Mouse (Mus musculus) midbrain, embryonic 15.5 days (tissue): ENCODE measurements around the gene Kcnrg. TPM values are rescaled to one million over a fixed set of nuclear protein-coding genes. Genes with fewer than 3 reads are reported as not detected.
"Not testable (repeated sequence)": the region's sequence is repeated elsewhere in the genome, so short reads cannot be mapped to it uniquely, and the experiment has no call there.

ENCODE experiments used
- ATAC-seq: fragments of 200-750 bp; cut with Nextera tagmentation; replicated peaks from 2 replicates; pipeline ENCODE4 v1.8.0; 2017; ENCODE audit warnings: moderate TSS enrichment
- H3K27ac ChIP-seq: fragments of 300-500 bp; sonication (generic); 2 replicates; pipeline ENCODE4 v1.5.1; 2015; ENCODE audit warnings: mild to moderate bottlenecking, inconsistent platforms
- H3K27me3 ChIP-seq: fragments of 300-500 bp; sonication (generic); replicated peaks from 2 replicates; pipeline ENCODE4 v1.6.1; 2015; ENCODE audit warnings: inconsistent platforms
- H3K36me3 ChIP-seq: fragments of 300-500 bp; sonication (generic); replicated peaks from 2 replicates; pipeline ENCODE4 v1.6.1; 2015; ENCODE audit warnings: inconsistent platforms
- H3K4me1 ChIP-seq: fragments of 300-500 bp; sonication (generic); 2 replicates; pipeline ENCODE4 v1.6.1; 2015; ENCODE audit warnings: inconsistent platforms
- H3K4me2 ChIP-seq: fragments of 300-500 bp; sonication (generic); 2 replicates; pipeline ENCODE4 v1.6.1; 2015; ENCODE audit warnings: inconsistent platforms, mild to moderate bottlenecking, moderate library complexity
- H3K4me3 ChIP-seq: fragments of 300-500 bp; sonication (generic); 2 replicates; pipeline ENCODE4 v1.5.1; 2015; ENCODE audit warnings: mild to moderate bottlenecking, inconsistent platforms
- H3K9ac ChIP-seq: fragments of 300-500 bp; sonication (generic); 2 replicates; pipeline ENCODE4 v1.6.1; 2015; ENCODE audit warnings: mild to moderate bottlenecking, inconsistent platforms
- H3K9me3 ChIP-seq: fragments of 300-500 bp; sonication (generic); 2 replicates; pipeline ENCODE4 v1.6.1; 2016; ENCODE audit warnings: inconsistent platforms
- WGBS: fragments of 180-500 bp; shearing (Covaris S2); methylation state at CpG from one replicate; pipeline ENCODE4 v1.1.7; 2015; ENCODE audit warnings: mixed read lengths; 5-methylcytosine and 5-hydroxymethylcytosine counted together
- polyA plus RNA-seq: library from polyadenylated mRNA; unstranded; fragments of >200 nt; fragmentation: Nextera tagmentation; extraction: Ambion mirVana; gene quantifications from 2 replicates; pipeline ENCODE4 v1.2.1, GENCODE M21; 2015

Gene Kcnrg
- polyA plus RNA-seq, 1 experiment from 2014 or later = 3.6 TPM

- H3K4me2 ChIP-seq = peak overlapping the region; percentile 63
- H3K27ac ChIP-seq = peak overlapping the region; percentile 89
- H3K27me3 ChIP-seq = no peaks in the 10 kb centered on the region
- H3K4me3 ChIP-seq = peak overlapping the region; percentile 92
- H3K4me1 ChIP-seq = peaks cover 26% of the 10 kb centered on the region
- no peaks in the 10 kb centered on the region for H3K9me3 ChIP-seq
- WGBS = 4% methylated on average over 44 of the region's 44 CpGs
- ATAC-seq = peak; percentile 97
- H3K36me3 ChIP-seq = peaks cover under 1% of the 10 kb centered on the region; the same call in 1 of the 2 replicates
- peak overlapping the region; percentile 94 for H3K9ac ChIP-seq
Measured at GRCm38 (mm10) chr14:61599057-61599806, 8.0 kb upstream of the Kcnrg start.

DNA sequence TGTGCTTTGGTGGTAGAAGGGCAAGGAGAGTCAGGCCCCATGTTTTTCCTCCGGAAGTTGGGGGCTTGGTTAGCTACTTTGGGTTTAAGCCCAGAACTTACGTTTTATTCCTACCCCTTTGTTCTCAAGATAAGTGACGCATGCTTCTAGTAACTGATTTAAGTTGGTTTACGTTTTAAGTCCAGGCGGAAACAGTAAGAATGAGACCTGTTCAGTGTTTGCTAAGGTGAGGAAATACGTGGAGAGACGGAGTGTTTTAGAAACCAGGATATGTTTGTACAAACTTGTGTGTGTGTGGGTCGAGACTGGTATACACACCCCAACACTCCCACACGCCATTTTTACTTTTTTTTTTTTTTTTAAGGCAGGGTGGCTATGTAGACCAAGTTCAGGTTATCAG, 5.9 kb upstream of the Kcnrg start:
- ATAC-seq = no peak
- WGBS = 90% methylated on average over 9 of the region's 9 CpGs
- Histone ChIP-seq H3K9me3 (no peaks in the 10 kb centered on the region), H3K4me2 (peak overlapping the region; percentile 63), H3K36me3 (peaks cover 19% of the 10 kb centered on the region), H3K4me3 (no peak overlapping the region; the same call in 1 of the 2 replicates), H3K9ac (no peak overlapping the region), H3K27ac (no peak overlapping the region), H3K4me1 (peaks cover 26% of the 10 kb centered on the region), H3K27me3 (no peaks in the 10 kb centered on the region)

GRCm38 (mm10) chr14:61603069-61603755, 4.0 kb upstream of the Kcnrg start:
- Histone ChIP-seq H3K4me2 (no peak overlapping the region), H3K27me3 (no peaks in the 10 kb centered on the region), H3K27ac (no peak overlapping the region), H3K4me1 (peaks cover 26% of the 10 kb centered on the region), H3K36me3 (peaks cover 29% of the 10 kb centered on the region), H3K9me3 (no peaks in the 10 kb centered on the region), H3K4me3 (no peak overlapping the region), H3K9ac (no peak overlapping the region)
- WGBS = 61% methylated on average over 8 of the region's 8 CpGs
- ATAC-seq = no peak

DNA sequence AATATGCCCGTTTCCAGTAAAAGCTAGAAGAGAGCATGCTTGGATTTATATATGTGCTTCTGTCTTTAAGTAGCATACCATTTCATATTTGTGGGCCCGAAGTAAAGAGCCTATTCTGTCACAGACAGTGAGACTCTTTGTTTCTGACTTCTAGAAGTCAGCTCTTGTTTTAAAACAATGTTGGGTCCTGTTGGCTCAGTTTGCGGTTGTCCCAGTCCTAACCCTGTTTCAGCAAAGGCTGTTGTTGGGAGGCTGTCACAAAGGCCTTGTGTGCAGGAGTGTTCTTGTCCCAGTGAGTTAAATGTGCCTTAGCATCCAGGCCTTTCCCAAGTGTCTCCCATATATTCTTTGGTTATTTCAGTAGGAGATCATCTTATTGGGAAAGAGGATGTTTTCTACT, 3.2 kb upstream of the Kcnrg start:
- WGBS = 93% methylated on average over 3 of the region's 3 CpGs
- no peaks in the 10 kb centered on the region for H3K9me3 ChIP-seq

GRCm38 (mm10) chr14:61606088-61606487, 1.2 kb upstream of the Kcnrg start:
- H3K4me3 ChIP-seq, H3K4me2 ChIP-seq, ATAC-seq, H3K27ac ChIP-seq, H3K27me3 ChIP-seq, H3K9me3 ChIP-seq, H3K9ac ChIP-seq: not testable (repeated sequence)
- Histone ChIP-seq H3K36me3 (peaks cover 29% of the 10 kb centered on the region), H3K4me1 (peaks cover 16% of the 10 kb centered on the region)
- 85% methylated on average over 2 of the region's 2 CpGs for WGBS

More for the DNA sequence above, 3.2 kb upstream of the Kcnrg start:
- ATAC-seq = no peak
- peaks cover 29% of the 10 kb centered on the region for H3K36me3 ChIP-seq
- H3K27me3 ChIP-seq = no peaks in the 10 kb centered on the region
- no peak overlapping the region for H3K27ac ChIP-seq
- peaks cover 26% of the 10 kb centered on the region for H3K4me1 ChIP-seq
- no peak overlapping the region for H3K4me3 ChIP-seq
- H3K4me2 ChIP-seq = no peak overlapping the region
- no peak overlapping the region for H3K9ac ChIP-seq

DNA sequence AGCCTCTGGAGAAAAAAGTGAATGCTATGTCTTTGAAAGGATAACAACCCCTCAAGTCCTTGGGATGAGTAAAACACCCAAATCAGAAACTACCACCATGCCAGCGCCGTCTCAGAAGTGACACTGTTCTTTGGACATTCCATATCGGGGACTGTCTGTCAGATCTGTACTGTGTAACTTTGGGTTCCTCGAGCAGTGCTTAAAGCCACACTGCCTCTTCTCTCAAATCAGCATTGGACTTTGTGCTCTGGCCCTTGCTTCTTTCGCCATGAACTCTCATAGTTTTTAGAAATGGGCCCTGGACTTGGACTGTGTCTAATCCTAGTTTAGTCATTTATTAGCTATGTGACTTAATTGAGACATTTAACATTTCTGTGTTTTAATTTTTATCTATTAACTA, 4.5 kb downstream of the Kcnrg start:
- no peaks in the 10 kb centered on the region for H3K9me3 ChIP-seq
- ATAC-seq = no peak
- 90% methylated on average over 5 of the region's 5 CpGs for WGBS

DNA sequence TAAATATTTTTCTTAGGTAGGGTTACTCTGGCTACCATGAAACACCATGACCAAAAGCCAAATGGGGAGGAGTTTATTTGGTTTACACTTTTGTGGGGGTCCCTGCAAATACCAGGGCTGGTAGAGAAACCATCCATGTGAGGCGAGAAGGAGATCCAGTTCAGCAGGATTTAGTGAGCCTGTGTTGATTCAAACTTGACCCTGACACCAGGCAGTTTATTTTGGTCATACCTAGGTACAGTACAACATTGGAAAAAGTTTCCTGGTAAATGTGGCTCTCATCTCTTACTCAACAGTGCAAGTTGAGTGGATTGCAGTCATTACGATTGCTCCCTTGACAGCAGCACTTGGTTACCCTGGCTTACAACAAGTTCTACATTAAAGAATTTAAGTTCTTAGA, 6.1 kb downstream of the Kcnrg start:
- ATAC-seq = no peak
- Histone ChIP-seq H3K27ac (no peak overlapping the region), H3K4me2 (no peak overlapping the region), H3K36me3 (0 out of 2 replicates have a peak, but pooled peaks cover 4% of the 10 kb centered on the region), H3K9ac (no peak overlapping the region), H3K27me3 (no peaks in the 10 kb centered on the region), H3K4me1 (no peaks in the 10 kb centered on the region), H3K9me3 (no peaks in the 10 kb centered on the region), H3K4me3 (no peak overlapping the region)
- WGBS = 99% methylated on average over 2 of the region's 2 CpGs

More for the DNA sequence above, 4.5 kb downstream of the Kcnrg start:
- Histone ChIP-seq H3K4me2 (no peak overlapping the region), H3K27ac (no peak overlapping the region), H3K9ac (no peak overlapping the region), H3K4me3 (no peak overlapping the region), H3K27me3 (no peaks in the 10 kb centered on the region), H3K4me1 (no peaks in the 10 kb centered on the region), H3K36me3 (peaks cover 12% of the 10 kb centered on the region)

DNA sequence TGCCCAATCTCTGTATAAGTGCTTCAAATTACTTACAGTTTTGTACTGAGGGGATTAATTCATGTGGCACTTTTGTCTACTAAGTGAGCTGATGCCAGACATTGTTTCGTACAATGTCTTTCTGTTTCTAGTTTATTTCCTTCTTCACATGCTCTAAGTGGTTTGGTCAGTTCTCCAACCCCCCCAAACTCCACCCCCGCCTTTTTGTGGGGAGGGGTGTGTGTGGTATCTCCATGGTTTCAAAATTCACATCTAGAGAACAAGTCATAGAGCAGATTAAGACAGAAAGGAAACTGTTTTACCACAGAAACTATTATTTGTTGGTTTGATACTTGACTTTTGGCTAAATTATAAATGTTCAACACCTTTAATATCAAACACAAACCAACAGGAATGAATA, 13.1 kb downstream of the Kcnrg start:
- ATAC-seq = no peak
- H3K9me3 ChIP-seq = no peaks in the 10 kb centered on the region
- H3K4me2 ChIP-seq = no peak overlapping the region
- H3K4me3 ChIP-seq = no peak overlapping the region
- no peak overlapping the region for H3K27ac ChIP-seq
- WGBS = 98% methylated on average over 2 of the region's 2 CpGs
- H3K27me3 ChIP-seq = no peaks in the 10 kb centered on the region
- H3K4me1 ChIP-seq = no peaks in the 10 kb centered on the region
- no peaks in the 10 kb centered on the region for H3K36me3 ChIP-seq
- no peak overlapping the region for H3K9ac ChIP-seq

- H3K4me1 ChIP-seq = no peaks in the 10 kb centered on the region
- H3K36me3 ChIP-seq = no peaks in the 10 kb centered on the region
- H3K9ac ChIP-seq = no peak overlapping the region
- ATAC-seq = no peak
- H3K27ac ChIP-seq = no peak overlapping the region
- no peaks in the 10 kb centered on the region for H3K9me3 ChIP-seq
- H3K4me2 ChIP-seq = no peak overlapping the region
- H3K4me3 ChIP-seq = no peak overlapping the region
- no peaks in the 10 kb centered on the region for H3K27me3 ChIP-seq
Measured at GRCm38 (mm10) chr14:61635969-61636368, 28.7 kb downstream of the Kcnrg start.

DNA sequence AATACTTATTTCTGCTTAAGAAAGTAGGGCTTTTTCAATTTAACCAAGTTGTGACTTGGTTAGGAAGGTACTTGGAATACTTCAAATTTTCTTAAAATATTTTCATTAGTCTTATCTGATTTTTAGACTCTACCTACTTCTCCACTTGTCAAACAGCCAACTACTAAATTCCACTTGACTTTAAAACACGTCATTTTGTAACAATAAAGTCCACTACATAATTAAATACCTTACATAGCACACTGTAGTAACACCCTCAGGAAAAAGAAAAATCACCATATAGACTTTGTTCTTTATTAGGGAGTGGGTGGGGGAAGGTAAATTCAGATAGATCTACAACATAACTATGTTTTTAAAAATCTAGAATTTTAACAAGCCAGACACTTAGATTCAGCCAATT, 35.4 kb downstream of the Kcnrg start:
- Histone ChIP-seq H3K9ac (no peak overlapping the region), H3K27me3 (no peaks in the 10 kb centered on the region), H3K4me3 (no peak overlapping the region), H3K4me1 (peaks cover 3% of the 10 kb centered on the region; the same call in 1 of the 2 replicates), H3K36me3 (no peaks in the 10 kb centered on the region), H3K27ac (no peak overlapping the region), H3K9me3 (no peaks in the 10 kb centered on the region), H3K4me2 (no peak overlapping the region)
- 62% methylated on average over 1 of the region's 1 CpGs for WGBS
- ATAC-seq = no peak

DNA sequence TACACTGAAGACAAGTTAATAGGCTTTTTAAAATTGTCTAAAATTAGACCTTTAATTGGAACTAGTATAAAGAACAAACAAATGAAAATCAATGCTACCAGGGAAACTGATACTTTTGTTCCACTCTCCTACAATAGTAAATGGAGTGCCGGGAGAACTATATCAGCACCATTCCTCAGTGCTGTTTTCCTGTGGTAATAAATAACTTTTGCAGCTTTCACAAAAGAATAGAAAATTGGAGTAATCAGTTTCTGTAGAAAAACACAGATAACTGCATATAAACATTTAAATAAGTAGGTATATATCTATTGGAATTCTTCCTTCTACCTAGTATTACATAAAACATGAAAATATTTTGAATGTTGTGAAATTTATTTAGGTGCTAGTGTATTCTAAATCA, 38.3 kb downstream of the Kcnrg start:
- Histone ChIP-seq H3K9ac (no peak overlapping the region), H3K4me2 (no peak overlapping the region; the same call in 1 of the 2 replicates), H3K27ac (no peak overlapping the region), H3K4me1 (peaks cover 8% of the 10 kb centered on the region), H3K36me3 (no peaks in the 10 kb centered on the region), H3K9me3 (no peaks in the 10 kb centered on the region), H3K4me3 (no peak overlapping the region), H3K27me3 (no peaks in the 10 kb centered on the region)
- ATAC-seq = no peak
- 38% methylated on average over 1 of the region's 1 CpGs for WGBS

- peak overlapping the region; percentile 77 for H3K4me2 ChIP-seq
- peaks cover 8% of the 10 kb centered on the region for H3K4me1 ChIP-seq
- peak overlapping the region; percentile 78 for H3K4me3 ChIP-seq
- peak overlapping the region; percentile 79 for H3K27ac ChIP-seq
- no peaks in the 10 kb centered on the region for H3K27me3 ChIP-seq
- under 1% methylated on average over 24 of the region's 24 CpGs for WGBS
- H3K9ac ChIP-seq = peak overlapping the region; percentile 58
- no peaks in the 10 kb centered on the region for H3K36me3 ChIP-seq
- ATAC-seq = no peak
- H3K9me3 ChIP-seq = no peaks in the 10 kb centered on the region
Measured at GRCm38 (mm10) chr14:61647182-61647880, 40.1 kb downstream of the Kcnrg start.
